Mouse (Mus musculus): ENCODE data around the gene Cped1.

Cped1 gene

GRCm38 (mm10) chr6:22000881-22001280 lies 15.2 kb downstream of the Cped1 start:
- DNase-seq (ENCODE audit: low spot score): no peak

GRCm38 (mm10) chr6:22001284-22001916 lies 15.7 kb downstream of the Cped1 start:
- no peak for DNase-seq (ENCODE audit: low spot score)

GRCm38 (mm10) chr6:22002521-22003199 lies 16.9 kb downstream of the Cped1 start:
- DNase-seq (ENCODE audit: low spot score): no peak

GRCm38 (mm10) chr6:22003200-22003587 lies 17.5 kb downstream of the Cped1 start:
- DNase-seq (ENCODE audit: low spot score): no peak

- no peak for DNase-seq (ENCODE audit: low spot score)
Observed at GRCm38 (mm10) chr6:22003959-22004543, 18.3 kb downstream of the Cped1 start.

GRCm38 (mm10) chr6:22008346-22008745 lies 22.6 kb downstream of the Cped1 start:
- DNase-seq (ENCODE audit: low spot score): no peak

- no peak for DNase-seq (ENCODE audit: low spot score)
Observed at GRCm38 (mm10) chr6:22010258-22010657, 24.5 kb downstream of the Cped1 start.

GRCm38 (mm10) chr6:22010761-22011281 lies 25.1 kb downstream of the Cped1 start:
- DNase-seq (ENCODE audit: low spot score): no peak

GRCm38 (mm10) chr6:22011546-22011945 lies 25.8 kb downstream of the Cped1 start:
- DNase-seq (ENCODE audit: low spot score): no peak

GRCm38 (mm10) chr6:22012099-22012498 lies 26.4 kb downstream of the Cped1 start:
- DNase-seq (ENCODE audit: low spot score): no peak

GRCm38 (mm10) chr6:22012501-22012900 lies 26.8 kb downstream of the Cped1 start:
- no peak for DNase-seq (ENCODE audit: low spot score)

GRCm38 (mm10) chr6:22013394-22013793 lies 27.7 kb downstream of the Cped1 start:
- no peak for DNase-seq (ENCODE audit: low spot score)

GRCm38 (mm10) chr6:22014291-22014911 lies 28.7 kb downstream of the Cped1 start:
- no peak for DNase-seq (ENCODE audit: low spot score)

GRCm38 (mm10) chr6:22017631-22018030 lies 31.9 kb downstream of the Cped1 start:
- DNase-seq (ENCODE audit: low spot score): no peak

GRCm38 (mm10) chr6:22018768-22019445 lies 33.2 kb downstream of the Cped1 start:
- no peak for DNase-seq (ENCODE audit: low spot score)

GRCm38 (mm10) chr6:22019637-22020036 lies 33.9 kb downstream of the Cped1 start:
- no peak for DNase-seq (ENCODE audit: low spot score)

GRCm38 (mm10) chr6:22020696-22021095 lies 35.0 kb downstream of the Cped1 start:
- no peak for DNase-seq (ENCODE audit: low spot score)

GRCm38 (mm10) chr6:22021315-22021714 lies 35.6 kb downstream of the Cped1 start:
- DNase-seq (ENCODE audit: low spot score): no peak

- no peak for DNase-seq (ENCODE audit: low spot score)
Observed at GRCm38 (mm10) chr6:22024168-22024567, 38.5 kb downstream of the Cped1 start.

- no peak for DNase-seq (ENCODE audit: low spot score)
Observed at GRCm38 (mm10) chr6:22025584-22026357, 40.1 kb downstream of the Cped1 start.

- DNase-seq (ENCODE audit: low spot score): no peak
Observed at GRCm38 (mm10) chr6:22026358-22026673, 40.6 kb downstream of the Cped1 start.

Measured in lung, postnatal 25 days (tissue).